ENCODE assay signal across 25 mouse cellular contexts in the genomic region with DNA sequence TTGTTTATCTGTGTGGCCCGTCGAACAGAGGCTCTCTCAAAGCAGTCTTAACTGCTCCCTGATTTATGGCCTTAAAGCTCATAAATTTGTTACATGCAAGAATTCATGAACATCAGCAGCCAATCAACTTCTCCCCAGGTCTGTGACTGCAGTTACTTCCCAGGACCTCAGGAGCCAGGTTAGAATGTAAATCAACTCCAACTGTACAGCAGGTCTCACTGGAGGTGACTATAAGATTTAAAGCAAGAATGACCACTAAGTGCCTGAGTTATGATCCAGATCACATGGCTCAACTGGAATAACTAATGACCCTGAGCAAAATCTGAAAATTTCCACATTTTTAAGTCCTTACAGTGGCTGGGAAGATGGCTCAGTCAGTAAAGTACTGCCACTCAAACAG.
DNase-seq lines count a peak whose midpoint lies in the region; ATAC-seq and TF ChIP-seq lines count a peak whose summit lies in the region.
"Had no signal": no experiment of that assay in that cellular context is flagged by ENCODE, and none has a peak within 500 bp of the region (broad histone marks: within the 10 kb centered on the region; RNA-seq: fewer than 3 reads in every experiment).

No protein-coding gene starts in this region.

- no peaks in the 10 kb centered on the region for H3K36me3 ChIP-seq in kidney, embryonic 15.5 days
- H3K36me3 ChIP-seq in kidney, postnatal 0 days (ENCODE audit: insufficient read depth, low read length), result no peaks in the 10 kb centered on the region
- H3K36me3 ChIP-seq: embryonic facial prominence, embryonic 10.5 days; embryonic facial prominence, embryonic 12.5 days; forebrain, embryonic 15.5 days; G1E had no signal

- TF ChIP-seq CTCF in kidney, postnatal 0 days (IDR thresholded peaks at IDR 0.05; ENCODE audit: low read depth), result no peak

- no peak overlapping the region for H3K9ac ChIP-seq in kidney, embryonic 15.5 days
- no peak overlapping the region for H3K9ac ChIP-seq in kidney, postnatal 0 days (ENCODE audit: low read depth, low read length)
- H3K9ac ChIP-seq: embryonic facial prominence, embryonic 12.5 days; forebrain, embryonic 13.5 days; forebrain, embryonic 15.5 days; forebrain, postnatal 0 days had no signal

- ATAC-seq in kidney, embryonic 15.5 days (replicated peaks; ENCODE audit: low FRiP score), result peak; percentile 84
- peak; percentile 59; the same call in 1 of the 2 replicates for ATAC-seq in kidney, postnatal 0 days (replicated peaks; ENCODE audit: low FRiP score, low read depth)
- ATAC-seq: activated CD4-positive, CD25-positive, alpha-beta regulatory T cell, adult 4 months; CD4-positive, CD25-positive, alpha-beta regulatory T cell, adult 4 months; forebrain, embryonic 13.5 days; forebrain, embryonic 15.5 days; forebrain, postnatal 0 days; Patski had no signal

- H3K27me3 ChIP-seq in kidney, embryonic 15.5 days, result no peaks in the 10 kb centered on the region
- H3K27me3 ChIP-seq in kidney, postnatal 0 days (ENCODE audit: insufficient read depth, low read length), result no peaks in the 10 kb centered on the region
- H3K27me3 ChIP-seq: CH12.LX; embryonic facial prominence, embryonic 12.5 days; forebrain, embryonic 13.5 days; forebrain, embryonic 15.5 days had no signal

- peak overlapping the region; percentile 7; the same call in 1 of the 2 replicates for H3K27ac ChIP-seq in kidney, embryonic 15.5 days
- no peak overlapping the region for H3K27ac ChIP-seq in kidney, postnatal 0 days
- H3K27ac ChIP-seq: embryonic facial prominence, embryonic 10.5 days; embryonic facial prominence, embryonic 12.5 days; forebrain, embryonic 13.5 days; forebrain, embryonic 15.5 days had no signal

- H3K4me2 ChIP-seq in kidney, embryonic 15.5 days, result no peak overlapping the region
- no peak overlapping the region for H3K4me2 ChIP-seq in kidney, postnatal 0 days (ENCODE audit: low read length)
- H3K4me2 ChIP-seq: embryonic facial prominence, embryonic 12.5 days; forebrain, embryonic 13.5 days; forebrain, embryonic 15.5 days had no signal

- H3K4me1 ChIP-seq in kidney, embryonic 15.5 days, result peaks cover 4% of the 10 kb centered on the region; the same call in 1 of the 2 replicates
- H3K4me1 ChIP-seq in kidney, postnatal 0 days (replicated peaks; ENCODE audit: insufficient read depth, low read length), result no peaks in the 10 kb centered on the region
- H3K4me1 ChIP-seq: embryonic facial prominence, embryonic 10.5 days; embryonic facial prominence, embryonic 12.5 days had no signal

- H3K4me3 ChIP-seq in kidney, embryonic 15.5 days (replicated peaks), result no peak overlapping the region
- no peak overlapping the region for H3K4me3 ChIP-seq in kidney, postnatal 0 days (replicated peaks; ENCODE audit: low read depth, low read length)
- H3K4me3 ChIP-seq: embryonic facial prominence, embryonic 10.5 days; embryonic facial prominence, embryonic 12.5 days; forebrain, embryonic 13.5 days; forebrain, embryonic 15.5 days had no signal

- no peaks in the 10 kb centered on the region for H3K9me3 ChIP-seq in kidney, embryonic 15.5 days (replicated peaks)
- H3K9me3 ChIP-seq in kidney, postnatal 0 days (replicated peaks; ENCODE audit: low read length), result no peaks in the 10 kb centered on the region
- H3K9me3 ChIP-seq: embryonic facial prominence, embryonic 10.5 days; embryonic facial prominence, embryonic 12.5 days; forebrain, embryonic 13.5 days; forebrain, embryonic 15.5 days; G1E had no signal

- DNase-seq in embryo, embryonic 10.5 days (ENCODE audit: low spot score), result peak; percentile 3
- DNase-seq in embryo, embryonic 11 days, result no peak
- no peak for DNase-seq in kidney, adult 11 months
- peak; percentile 47 for DNase-seq in kidney, postnatal 0 days (ENCODE audit: low spot score)
- DNase-seq in kidney, adult 18-20 months, result no peak
- DNase-seq: adrenal gland, adult 8-10 months; adrenal gland, postnatal 14 days; adrenal gland, postnatal 36 days; B cell, adult 2 months; cerebellum, adult 11-12 months; cerebellum, adult 2 months; cerebellum, adult 9-10 months; cerebellum, postnatal 10 days; cerebellum, postnatal 25 days; forebrain, postnatal 0 days had no signal

- WGBS in kidney, embryonic 15.5 days, result 8% methylated on average over 2 of the region's 2 CpGs
- 14% methylated on average over 2 of the region's 2 CpGs for WGBS in kidney, postnatal 0 days

Comparison
In these comparisons a context has a peak if more than half of its experiments do, and no peak if none do; other contexts are left out.
1. DNase-seq: peak in embryo, embryonic 10.5 days (single experiment) and kidney, postnatal 0 days (single experiment); none in embryo, embryonic 11 days (single experiment), kidney, adult 11 months (single experiment) and kidney, adult 18-20 months (single experiment).